Mouse (Mus musculus) thymus, postnatal 36 days (tissue): ENCODE results near the gene Spata2l.
"Not testable (repeated sequence)": the region's sequence is repeated elsewhere in the genome, so short reads cannot be mapped to it uniquely, and the experiment has no call there.

Source experiments
- DNase-seq, 2 experiments: peaks; one replicate each; pipeline ENCODE4 v3.0.0; 2022; ENCODE audit warnings: mixed read lengths in 2 of 2

The Spata2l gene

DNA sequence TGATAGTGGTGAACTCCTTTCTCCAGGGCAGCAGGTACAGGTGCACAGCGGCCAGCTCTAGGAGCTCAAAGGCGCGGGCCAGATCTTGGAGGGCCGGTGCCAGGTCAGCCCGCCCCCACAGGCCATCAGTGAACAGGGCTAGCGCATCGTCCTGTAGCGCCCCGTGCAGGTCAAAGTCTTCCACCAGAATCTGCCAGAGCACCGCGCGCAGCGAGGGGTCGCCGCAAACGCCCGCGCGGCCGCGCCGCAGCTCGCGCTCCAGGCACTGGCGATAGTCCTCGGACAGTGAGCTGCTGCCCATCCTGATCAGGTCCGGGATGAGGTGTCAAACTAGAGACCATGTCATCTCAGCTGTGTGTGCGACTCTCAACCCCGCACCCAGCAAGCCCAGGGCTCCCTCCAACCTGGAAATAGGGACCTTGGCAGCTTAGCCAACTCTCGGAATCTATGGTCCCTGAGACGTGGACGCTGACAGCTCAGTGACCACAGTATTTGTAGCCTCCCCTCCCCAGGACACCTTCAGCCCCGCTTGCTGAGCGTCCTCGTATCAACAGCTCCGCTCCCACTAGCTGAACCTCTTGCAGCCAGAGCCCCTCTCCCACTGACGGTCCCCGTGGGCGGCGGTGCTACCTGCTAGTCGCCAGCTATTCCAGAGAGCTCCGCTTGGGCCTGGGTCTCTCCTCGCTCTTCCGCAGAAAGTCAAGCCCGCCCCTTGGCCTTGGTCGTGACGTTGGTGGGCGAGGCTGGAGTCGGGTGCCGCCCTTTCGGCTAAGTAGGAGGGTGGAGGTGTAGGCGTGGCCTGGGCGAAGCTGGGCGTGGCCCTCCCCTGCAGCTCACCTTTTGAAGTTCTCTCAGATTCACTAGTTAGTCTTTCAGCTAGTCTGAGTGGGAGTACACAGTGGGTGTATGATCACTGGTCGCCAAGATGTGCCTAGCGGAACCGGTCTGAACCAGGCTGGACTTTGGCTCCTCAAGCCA lies at the start of gene Spata2l:
Gene Spata2l, minus strand, starts transcription at position 714 of the 978 bp plus-strand sequence.
- DNase-seq: peak; percentile 96

DNA sequence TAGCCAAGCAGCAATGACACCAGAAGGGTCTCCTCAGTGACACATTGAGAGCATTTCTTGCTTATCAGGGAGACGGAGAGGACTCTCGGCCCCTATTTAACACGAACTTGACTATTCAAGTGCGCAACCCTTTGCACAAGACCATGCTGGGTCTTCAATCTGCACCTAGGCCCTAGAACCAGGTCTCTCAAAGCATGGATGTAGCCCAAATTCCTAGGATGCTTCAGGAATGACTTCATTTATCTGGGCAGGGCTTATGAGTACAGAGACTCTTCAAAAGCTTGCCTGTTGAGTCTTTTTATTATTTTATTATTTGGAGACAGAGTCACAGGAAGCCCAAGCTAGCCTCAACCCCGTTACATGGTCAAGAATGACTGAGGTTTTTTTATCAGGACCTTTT lies 48.5 kb upstream of the Spata2l start:
- DNase-seq: no peak

DNA sequence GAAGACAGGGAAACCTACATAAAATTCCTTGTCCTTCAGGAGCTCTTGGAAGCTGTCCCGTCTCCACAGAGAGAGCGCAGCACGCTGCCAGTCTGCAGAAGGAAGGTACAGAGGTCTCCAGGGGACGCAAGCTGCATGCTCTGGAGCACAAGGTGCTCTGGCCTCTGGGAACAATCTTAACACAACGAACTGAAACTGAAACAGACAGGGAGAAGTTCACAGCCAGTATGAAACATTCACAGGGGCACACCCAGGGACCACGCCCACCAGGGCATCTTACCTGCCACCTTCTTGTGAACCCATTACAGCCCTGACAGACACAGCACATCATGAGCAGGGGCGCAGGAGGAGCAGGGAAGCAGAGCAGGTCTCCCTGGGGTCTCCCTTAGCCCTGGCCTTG lies 48.0 kb upstream of the Spata2l start:
- no peak for DNase-seq

DNA sequence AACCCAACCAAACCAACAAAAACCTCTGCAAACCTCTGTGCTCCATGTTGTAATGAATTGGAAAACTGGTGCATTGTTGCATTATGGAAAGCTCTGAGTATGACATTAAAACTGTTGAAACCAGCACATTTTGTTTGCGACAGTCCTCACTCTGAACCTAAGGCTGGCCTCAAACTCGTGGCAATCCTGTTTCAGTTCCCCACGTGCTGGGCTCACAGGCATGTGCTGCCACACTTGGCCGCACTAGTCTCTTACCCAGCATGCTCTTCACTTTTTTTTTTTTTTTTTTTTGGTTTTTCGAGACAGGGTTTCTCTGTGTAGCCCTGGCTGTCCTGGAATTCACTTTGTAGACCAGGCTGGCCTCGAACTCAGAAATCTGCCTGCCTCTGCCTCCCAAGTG lies 47.0 kb upstream of the Spata2l start:
- DNase-seq: not testable (repeated sequence)

DNA sequence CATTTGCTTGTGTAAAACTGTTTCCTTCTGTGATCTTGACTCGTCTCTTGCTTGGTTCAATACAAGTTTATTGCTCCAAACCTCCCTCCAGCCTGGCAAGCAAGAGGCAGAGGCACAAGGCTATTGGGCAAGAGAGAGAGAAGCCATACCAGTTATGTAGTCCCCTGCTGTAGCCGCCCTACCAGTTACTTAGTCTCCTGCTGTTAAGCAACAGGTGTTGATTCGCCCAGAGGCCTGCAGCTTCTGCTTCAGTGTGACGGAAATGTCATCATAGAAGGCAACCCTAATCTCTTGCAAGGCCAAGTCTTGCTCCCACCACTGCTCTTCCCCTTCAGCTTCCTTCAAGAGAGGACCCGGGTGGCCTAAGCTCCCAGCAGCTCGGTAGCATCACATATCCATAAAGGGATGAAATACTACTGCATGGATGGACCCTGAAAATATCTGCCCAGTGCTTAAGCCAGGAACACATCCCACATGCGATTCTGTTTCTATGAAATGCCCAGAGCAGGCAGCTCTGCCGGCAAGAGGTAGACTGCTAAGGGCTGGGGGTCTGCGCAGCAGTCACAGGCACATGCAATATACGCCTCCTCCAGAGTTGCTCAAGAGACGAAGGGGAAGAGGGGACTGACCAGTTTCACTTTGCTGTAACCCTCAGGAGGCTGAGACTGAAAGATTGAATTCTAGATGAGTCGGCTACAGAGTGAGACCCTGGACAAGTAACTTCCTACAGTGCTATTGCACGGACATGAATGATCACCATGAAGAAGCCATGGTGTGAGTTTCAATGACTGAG lies 44.5 kb upstream of the Spata2l start:
- no peak for DNase-seq

DNA sequence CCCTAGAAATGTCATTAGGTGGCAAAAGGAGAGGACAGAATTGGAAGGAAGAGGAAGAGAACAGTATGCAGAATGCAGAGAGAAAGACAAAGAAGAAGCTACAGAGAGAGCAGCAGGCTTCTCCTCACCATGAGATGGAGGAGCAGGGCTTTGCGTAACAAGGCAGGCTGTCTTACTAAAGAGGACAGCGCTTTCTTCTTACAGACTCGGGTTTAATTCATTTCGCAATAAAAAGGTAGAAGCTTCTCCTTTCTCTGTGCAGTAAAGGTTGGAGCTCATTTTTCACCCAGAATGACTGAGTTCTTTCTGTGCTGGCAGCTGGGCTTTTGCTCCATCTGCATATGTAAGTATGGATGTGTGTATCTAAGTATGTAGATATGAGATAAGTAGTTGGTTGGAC lies 43.8 kb upstream of the Spata2l start:
- no peak for DNase-seq

DNA sequence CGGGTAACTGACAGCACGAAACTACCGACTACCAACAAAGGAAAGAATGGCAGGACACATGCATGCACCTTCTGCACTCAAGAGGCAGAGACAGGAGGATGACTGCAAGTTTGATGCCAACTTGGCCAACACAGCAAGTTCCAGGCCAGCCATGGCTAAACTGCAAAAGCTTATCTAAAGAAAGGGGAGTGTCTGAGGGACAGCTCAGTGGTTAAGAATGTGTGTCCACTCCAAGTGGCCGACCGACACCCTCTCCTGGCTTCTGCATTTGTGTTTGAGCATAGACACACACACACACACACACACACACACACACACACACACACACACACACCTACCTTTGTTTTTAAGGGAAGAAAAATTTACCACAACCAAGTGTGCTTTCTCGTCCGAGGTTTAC lies 42.4 kb upstream of the Spata2l start:
- DNase-seq: no peak

DNA sequence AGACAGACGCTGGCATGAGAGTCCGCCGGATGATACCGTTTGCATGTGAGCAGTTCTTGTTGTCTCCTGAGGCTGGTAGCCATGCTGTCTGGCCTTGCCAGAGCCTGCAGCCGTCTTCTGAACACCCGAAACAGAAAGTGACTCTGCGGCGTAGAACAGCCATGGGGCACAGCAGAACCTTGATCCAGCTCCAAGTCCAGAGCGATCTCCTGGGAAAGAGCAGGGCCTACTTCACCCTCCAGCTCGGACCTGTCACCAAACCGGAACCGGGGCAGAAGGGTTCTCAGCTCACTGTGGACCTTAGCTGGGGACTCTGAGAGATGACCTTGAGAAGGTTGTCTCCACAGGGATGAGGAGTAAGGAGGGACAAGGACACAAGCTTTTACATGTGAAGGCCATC lies 39.1 kb upstream of the Spata2l start:
- DNase-seq: no peak

DNA sequence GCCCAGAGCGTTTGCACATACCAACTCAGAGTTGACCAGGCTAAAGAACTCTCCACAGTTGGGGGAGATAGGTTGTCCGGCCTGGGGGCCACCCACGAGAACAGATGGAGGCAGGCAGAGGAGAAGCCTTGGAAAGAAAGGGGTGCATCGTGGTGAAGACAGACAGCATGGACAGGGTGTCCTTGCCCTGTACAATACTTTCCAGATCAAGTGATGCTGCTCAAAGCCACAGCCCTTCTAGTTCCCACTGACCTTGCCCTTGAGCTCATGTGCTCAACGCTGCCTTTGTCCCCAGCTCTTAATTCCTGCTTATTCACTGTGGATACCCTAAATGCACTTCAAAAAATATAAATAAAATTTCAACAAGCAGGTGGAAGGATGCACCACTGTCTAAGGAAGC lies 38.4 kb upstream of the Spata2l start:
- no peak for DNase-seq

DNA sequence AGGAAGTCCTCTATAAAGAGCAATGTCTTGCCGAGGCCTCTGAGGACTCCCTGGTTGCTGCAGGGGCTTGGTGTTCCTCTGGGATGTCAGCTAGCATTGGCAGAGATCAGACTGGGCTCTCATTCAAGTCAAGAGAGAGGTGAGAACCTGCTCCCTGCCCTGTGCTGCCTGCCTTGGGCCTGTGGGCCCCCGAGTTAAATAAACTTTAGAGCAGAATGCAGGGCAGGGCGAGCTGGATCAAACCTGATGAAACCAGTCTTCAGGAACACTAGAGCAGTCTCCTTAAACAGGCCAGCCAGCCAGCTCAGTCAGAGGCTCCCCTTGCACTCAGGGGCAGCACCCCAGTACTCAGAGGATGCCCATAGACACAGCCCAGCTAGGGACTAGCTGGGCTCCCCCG lies 35.9 kb upstream of the Spata2l start:
- no peak for DNase-seq

DNA sequence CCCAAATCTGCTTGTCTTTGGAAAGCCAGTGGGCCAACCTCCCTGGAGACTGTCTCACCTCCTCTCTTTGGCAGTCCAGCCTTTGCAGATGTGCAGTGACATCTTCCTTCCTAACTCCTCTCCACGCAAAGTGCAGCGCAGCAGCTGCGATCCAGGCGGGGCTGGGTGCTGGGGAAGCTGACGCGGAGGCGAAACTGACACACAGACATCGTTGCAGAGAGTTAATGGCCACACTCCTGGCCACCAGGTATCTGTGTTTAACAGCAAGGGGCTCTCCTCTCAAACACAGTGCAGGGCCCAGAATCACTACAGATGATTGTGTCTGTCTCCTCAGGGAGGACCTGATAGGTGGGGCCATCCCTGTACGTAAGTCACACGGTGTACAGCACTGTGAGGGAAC lies 35.1 kb upstream of the Spata2l start:
- DNase-seq: no peak

DNA sequence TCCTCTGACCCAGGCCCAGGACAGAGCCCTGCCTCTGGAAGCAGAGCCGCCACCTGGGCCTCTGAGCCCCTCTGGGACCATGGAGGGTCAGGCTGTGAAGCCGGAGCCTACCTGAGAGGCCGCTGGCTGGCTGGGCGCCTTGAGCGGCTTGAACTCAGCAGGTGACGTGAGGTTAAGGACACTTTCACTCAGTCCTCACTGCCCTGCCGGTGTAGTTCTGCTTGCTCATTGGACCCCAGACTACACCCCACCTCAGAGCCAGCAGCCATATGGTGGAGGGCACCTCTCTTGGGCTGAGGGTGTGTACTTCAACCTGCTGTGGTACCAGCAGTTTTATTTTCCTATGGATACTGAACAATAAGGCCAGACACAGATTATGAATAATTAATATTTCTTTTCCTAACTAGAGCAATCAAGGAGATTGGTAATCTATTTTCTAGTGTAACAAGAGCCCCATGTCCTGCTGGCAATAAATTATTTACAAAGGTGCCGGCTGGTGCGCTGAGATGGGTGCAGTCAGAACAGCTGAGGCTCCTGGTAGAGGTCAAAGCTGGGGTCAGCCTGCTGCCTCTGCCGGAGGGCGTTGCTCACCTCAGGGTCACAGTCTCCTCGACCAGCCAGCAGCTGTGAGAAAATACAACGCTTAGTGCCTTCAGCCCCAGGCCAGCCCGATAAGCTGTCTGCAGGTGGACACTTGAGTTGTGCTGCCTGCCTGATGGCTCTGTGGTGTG lies 32.1 kb upstream of the Spata2l start:
- no peak for DNase-seq

DNA sequence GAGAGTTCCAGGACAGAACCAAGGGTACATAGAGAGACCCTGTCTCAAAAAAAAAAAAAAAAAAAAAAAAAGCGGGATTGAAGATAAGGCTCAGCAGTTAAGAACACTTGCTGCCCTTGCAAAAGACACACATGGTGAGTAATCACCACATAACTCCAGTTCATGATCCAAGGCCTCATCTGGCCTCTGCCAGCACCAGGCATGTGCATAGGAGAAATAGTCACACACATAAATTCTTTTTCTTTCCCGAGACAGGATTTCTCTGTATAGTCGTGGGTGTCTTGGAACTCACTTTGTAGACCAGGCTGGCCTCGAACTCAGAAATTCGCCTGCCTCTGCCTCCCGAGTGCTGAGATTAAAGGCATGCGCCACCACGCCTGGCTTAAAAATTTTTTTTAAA lies 21.6 kb upstream of the Spata2l start:
- DNase-seq: not testable (repeated sequence)

DNA sequence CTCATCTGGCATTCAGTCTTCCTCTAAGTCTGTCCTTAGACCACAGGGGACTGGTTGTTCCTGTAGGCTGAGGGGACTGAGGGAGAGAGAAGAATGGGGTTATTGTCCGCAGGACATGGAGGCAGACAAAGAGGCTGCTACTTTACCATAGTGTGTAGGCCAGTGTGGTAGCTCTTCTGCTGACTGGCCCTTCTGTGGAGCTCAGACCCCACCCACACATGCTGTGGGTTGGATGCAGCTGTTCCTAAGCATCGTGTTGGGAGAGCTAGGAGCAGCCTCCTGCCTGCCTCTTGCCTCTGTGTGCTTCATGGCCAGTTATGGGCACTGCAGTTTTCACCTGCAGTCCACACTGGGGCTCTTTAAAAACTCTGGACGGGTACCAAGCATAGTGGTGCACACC lies 21.1 kb upstream of the Spata2l start:
- no peak for DNase-seq

DNA sequence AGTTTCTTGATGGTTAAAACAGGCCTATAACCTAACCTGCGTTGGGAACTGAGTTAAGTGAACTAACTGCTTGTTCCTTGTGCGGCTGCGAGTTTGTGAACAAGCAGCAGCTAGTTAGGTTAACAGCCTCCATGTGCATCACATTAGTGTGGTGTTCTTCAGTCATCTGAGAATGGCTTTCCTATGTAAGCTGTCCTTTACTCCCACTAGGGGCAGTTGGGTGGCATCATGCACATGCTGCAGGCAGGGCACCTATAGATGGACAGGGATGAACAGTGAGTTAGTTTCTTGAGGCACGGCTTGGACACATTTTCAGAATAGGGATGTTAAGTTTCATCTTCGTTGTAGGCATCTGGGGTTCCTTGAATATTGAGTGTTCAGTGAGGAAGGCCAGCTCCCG lies 19.1 kb upstream of the Spata2l start:
- no peak for DNase-seq

DNA sequence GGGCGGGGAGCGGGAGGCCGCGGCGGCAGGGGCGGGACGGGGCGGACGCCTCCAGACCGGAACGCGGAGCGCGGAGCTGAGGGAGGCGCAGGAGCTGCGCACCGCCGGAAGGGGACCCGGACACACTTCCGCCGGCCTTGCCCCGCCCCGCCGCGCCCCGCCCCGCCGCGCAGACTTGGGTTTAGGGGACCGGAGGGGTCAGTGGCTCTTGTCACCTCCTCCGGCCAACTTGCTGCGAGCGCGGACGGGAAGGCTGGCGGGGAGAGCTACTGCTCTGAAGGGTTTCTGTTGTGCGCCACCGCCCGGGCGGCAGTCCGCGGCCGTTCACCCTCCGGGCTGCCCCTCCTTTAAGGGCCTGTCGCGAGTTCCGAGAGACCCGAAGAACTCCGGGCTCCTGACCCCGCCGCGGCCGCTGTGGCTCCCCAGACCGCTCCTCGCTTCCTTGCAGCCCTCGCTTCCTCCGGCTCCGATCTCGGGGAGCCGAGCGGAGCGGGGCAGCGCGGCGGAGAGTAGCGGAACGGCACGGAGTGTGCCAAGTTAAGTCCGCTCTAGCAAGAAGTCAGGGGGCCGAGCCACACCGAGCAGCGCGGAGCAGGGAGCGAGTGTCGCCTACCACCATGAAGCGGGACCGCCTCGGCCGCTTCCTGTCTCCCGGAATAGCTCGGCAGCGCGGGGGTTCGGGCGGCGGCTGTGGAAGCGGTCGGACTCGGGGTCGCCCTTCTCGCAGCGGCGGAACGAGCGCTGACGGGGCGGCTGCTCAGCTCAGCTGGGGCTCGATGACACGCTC lies 18.3 kb upstream of the Spata2l start, which contains the start of the genes Zfp276 and Vps9d1:
Gene Zfp276, plus strand, starts transcription at position 97 of the 787 bp plus-strand sequence.
Gene Vps9d1, minus strand, starts transcription at position 250 of the 787 bp plus-strand sequence.
- peak; percentile 85 to 87 for DNase-seq

DNA sequence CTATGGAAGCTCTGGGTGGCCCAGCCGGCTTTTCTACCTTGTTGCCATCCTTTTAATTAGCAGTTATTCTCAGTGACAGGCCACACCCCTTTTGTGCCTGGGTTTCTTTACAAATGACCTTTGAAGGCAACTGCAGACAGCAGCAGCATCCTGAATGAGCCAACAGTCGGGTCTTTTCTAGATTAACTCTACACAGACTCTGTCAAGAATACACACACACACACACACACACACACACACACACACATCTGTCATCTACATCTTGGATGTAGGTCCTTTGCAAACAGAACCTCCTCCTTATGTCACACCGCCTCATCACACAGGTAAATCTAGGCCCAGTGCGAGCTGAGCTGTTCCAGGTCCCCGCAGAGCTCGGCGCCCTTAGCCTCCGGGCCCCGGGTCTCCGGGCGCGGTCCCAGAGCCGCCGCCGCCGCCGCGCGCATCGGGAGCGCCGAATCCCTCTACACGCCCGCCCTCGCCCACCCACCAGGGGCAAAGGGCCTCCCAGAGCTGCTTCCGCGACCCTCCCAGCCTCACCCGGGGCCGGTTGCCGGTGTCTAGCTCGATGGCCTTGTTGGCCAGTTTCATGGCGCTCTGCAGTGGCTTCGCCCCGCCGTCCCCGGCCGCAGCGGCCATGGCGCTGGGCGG lies 17.5 kb upstream of the Spata2l start:
- DNase-seq: no peak

DNA sequence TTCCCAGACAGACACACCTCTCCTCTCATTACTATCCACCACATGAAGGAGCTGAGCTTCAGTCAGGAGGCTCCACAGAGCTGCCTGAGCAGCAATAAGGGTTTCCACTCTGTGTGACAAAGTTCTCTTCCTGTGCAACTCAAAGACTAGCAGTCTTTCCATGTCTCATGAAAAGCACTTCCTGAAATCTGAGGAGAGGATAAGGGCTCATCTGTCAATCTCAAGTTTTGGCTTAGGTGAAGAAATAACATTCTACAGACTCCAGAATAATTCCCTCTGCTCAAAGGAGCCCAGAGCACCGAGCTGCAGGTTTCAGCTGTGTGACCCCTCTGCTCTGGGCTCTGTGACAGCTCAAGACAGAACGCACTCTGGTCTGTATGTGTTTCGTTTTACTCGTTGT lies 16.9 kb upstream of the Spata2l start:
- DNase-seq: no peak

DNA sequence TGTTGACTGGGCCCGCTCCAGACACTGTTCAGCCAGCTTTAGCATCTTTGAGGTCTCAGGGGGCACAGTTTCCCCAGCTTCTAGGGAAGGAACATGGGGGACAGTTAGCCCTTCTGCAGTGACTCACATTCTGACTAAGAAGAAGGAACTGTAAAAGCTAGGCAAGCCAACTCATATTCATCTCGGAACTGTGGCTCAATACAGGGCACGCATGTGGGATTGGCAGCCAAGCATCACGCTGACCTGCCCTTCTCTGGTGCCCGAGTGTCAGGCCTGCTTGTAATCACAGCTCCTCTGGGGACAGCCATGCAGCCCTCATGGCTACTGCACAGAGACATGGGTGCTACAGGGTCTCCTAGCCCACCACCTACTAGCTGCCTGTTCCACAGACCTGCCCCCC lies 14.9 kb upstream of the Spata2l start:
- no peak for DNase-seq

DNA sequence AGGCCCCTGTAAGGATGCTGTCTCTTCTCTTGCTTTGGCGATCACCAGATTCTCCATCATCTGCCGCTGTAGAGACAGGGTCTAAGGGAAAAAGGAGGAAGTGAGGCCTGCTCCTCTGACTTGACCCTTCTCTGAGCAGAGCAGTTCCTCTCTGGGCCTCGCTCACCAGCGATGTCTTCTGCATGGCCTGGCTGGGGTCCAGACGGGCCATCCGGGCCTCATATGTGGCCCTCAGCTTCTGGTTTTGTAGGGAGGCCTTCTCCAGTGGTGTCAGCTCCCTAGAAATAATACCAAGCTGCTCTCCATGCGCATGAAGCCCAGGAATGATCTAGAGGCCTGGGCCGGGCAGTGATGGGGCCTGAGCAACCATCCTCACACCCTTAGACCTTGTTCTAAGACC lies 12.6 kb upstream of the Spata2l start:
- DNase-seq: no peak

DNA sequence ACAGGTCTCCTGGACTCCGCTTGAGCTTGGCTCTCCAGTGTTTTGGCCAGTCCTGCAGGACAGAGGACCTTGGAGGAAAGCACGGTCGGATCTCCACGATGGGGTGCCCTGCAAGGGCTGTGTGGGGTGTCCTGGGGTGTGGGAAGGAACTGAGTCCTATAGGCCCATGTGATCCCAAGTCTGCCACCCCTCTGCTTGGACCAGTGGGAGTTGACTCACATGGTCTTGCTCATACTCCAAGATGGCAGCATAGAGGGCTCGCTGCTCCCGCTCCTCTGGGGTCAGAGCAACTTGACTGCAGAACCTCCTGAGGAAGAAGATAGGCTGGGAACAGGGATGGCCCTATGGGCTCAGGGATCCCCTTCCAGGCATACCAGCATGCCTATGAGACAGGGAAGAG lies 11.7 kb upstream of the Spata2l start:
- DNase-seq: no peak

DNA sequence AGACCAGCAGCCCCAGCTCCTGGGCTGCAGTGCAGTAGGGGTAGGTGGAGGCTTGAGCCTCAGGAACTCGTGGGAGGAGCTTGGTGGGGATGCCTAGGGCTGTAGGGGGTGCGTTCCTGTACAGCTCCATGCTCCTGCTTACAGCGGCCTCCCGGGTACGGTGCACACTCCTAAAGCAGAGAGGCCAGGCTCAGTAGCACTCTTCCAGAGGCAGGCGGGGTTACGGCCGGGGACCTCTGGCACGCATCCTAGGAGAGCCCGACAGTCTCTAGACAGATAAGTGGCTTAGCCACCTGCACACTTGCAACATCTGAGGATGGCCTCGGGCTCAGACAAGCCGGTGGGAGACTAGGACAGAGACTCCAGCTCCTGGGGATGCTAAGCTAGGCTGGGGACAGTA lies 9.5 kb upstream of the Spata2l start:
- no peak for DNase-seq
